Mouse (Mus musculus) G1E (cell line): ENCODE data around the gene Sh2d1b2.

Source experiments
- CTCF ChIP-seq: IDR thresholded peaks from 2 replicates; pipeline ENCODE4 v1.5.1; 2012; ENCODE audit warnings: low read depth, low read length, inconsistent platforms, mixed read lengths
- GATA1 ChIP-seq: IDR thresholded peaks from 2 replicates; pipeline ENCODE4 v1.6.1; 2012; ENCODE audit warnings: borderline replicate concordance, low read length, inconsistent platforms, mixed read lengths
- TAL1 ChIP-seq: conservative IDR thresholded peaks from 2 replicates; pipeline ENCODE4 v1.6.1; 2012; ENCODE audit warnings: low read depth, low read length, inconsistent platforms, mixed read lengths

DNA sequence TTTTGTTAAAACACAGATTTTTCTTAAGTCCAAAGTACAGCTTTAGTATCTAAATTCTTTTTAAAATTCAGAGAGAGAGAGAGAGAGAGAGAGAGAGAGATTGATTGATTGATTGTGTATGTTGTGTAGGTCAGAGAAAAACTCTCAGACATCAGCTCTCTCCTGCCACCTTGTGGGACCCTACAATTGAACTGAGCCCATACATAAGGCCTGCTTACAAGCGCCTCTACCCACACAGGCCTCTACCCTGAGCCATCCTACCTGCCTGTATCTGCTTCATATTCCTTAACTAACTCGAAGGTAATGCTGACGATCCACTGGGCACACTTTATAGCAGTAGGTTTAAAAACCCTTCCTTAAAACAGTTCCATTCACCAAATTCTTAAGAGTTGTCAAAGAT lies 32.2 kb upstream of the Sh2d1b2 start:
- no peak for TF ChIP-seq CTCF
- no peak for TF ChIP-seq GATA1
- TF ChIP-seq TAL1 = no peak
